Mouse (Mus musculus) ES-Bruce4 (cell line): ENCODE data around the gene Smagp. TPM values are rescaled to one million over a fixed set of nuclear protein-coding genes. Genes with fewer than 3 reads are reported as not detected.

Source experiments
- H3K27ac ChIP-seq: 2 replicates; pipeline ENCODE4 v1.5.1; 2012; ENCODE audit warnings: low read length, inconsistent platforms; ENCODE audit not compliant: insufficient read depth
- H3K27me3 ChIP-seq: 2 replicates; pipeline ENCODE4 v1.6.1; 2012; ENCODE audit warnings: mild to moderate bottlenecking, low read length, inconsistent platforms; ENCODE audit not compliant: control insufficient read depth, poor library complexity, insufficient read depth, severe bottlenecking
- H3K36me3 ChIP-seq: 2 replicates; pipeline ENCODE4 v1.6.1; 2012; ENCODE audit warnings: inconsistent platforms, mild to moderate bottlenecking, low read length, moderate library complexity; ENCODE audit not compliant: control insufficient read depth, poor library complexity, insufficient read depth, severe bottlenecking
- H3K4me1 ChIP-seq: one replicate; pipeline ENCODE4 v1.8.1; 2011; ENCODE audit warnings: low read length; ENCODE audit not compliant: control insufficient read depth, insufficient read depth
- H3K4me3 ChIP-seq: 2 replicates; pipeline ENCODE4 v1.5.1; 2011; ENCODE audit warnings: low read depth, mild to moderate bottlenecking, low read length
- H3K9ac ChIP-seq: 2 replicates; pipeline ENCODE4 v1.6.1; 2012; ENCODE audit warnings: low read depth, mild to moderate bottlenecking, inconsistent platforms; ENCODE audit not compliant: poor library complexity, severe bottlenecking
- H3K9me3 ChIP-seq: replicated peaks from 2 replicates; pipeline ENCODE4 v1.6.1; 2012; ENCODE audit warnings: mild to moderate bottlenecking, low read length, inconsistent platforms; ENCODE audit not compliant: control insufficient read depth, poor library complexity, insufficient read depth, severe bottlenecking
- CTCF ChIP-seq: IDR thresholded peaks from one replicate; pipeline ENCODE4 v1.8.1; 2011; ENCODE audit warnings: low read depth, low read length
- EP300 ChIP-seq: IDR thresholded peaks from 2 replicates; pipeline ENCODE4 v1.6.1; 2011; ENCODE audit warnings: low read depth, low read length; ENCODE audit not compliant: insufficient read depth
- POLR2A ChIP-seq: IDR thresholded peaks from one replicate; pipeline ENCODE4 v1.8.1; 2011; ENCODE audit warnings: low read length; ENCODE audit not compliant: insufficient read depth
- polyA plus RNA-seq: library from polyadenylated mRNA; stranded (reverse); fragments of >200 nt; gene quantifications from 2 replicates; pipeline ENCODE4 v1.2.4, GENCODE M21; 2011; ENCODE audit warnings: low read depth; ENCODE audit not compliant: missing spikeins, insufficient read depth, insufficient read length

The Smagp gene
- polyA plus RNA-seq, 1 experiment, result 36.6 TPM

- H3K27ac ChIP-seq, result no peak overlapping the region
- no peak overlapping the region for H3K9ac ChIP-seq
- H3K27me3 ChIP-seq, result no peaks in the 10 kb centered on the region
- no peak overlapping the region for H3K4me3 ChIP-seq
- no peaks in the 10 kb centered on the region for H3K4me1 ChIP-seq
- TF ChIP-seq CTCF, result no peak
- TF ChIP-seq EP300, result no peak
- TF ChIP-seq POLR2A, result no peak
- no peaks in the 10 kb centered on the region for H3K9me3 ChIP-seq
- no peaks in the 10 kb centered on the region for H3K36me3 ChIP-seq
Measured at GRCm38 (mm10) chr15:100588297-100588696, 48.4 kb downstream of the Smagp start.

- no peak overlapping the region for H3K9ac ChIP-seq
- H3K9me3 ChIP-seq, result no peaks in the 10 kb centered on the region
- H3K27me3 ChIP-seq, result no peaks in the 10 kb centered on the region
- H3K27ac ChIP-seq, result no peak overlapping the region
- H3K4me1 ChIP-seq, result no peaks in the 10 kb centered on the region
- TF ChIP-seq CTCF, result no peak
- TF ChIP-seq EP300, result no peak
- no peak for TF ChIP-seq POLR2A
- no peaks in the 10 kb centered on the region for H3K36me3 ChIP-seq
- no peak overlapping the region for H3K4me3 ChIP-seq
Measured at GRCm38 (mm10) chr15:100587166-100587565, 49.6 kb downstream of the Smagp start.

GRCm38 (mm10) chr15:100585931-100586330 is 50.8 kb downstream of the Smagp start:
- Histone ChIP-seq H3K4me1 (no peaks in the 10 kb centered on the region), H3K4me3 (no peak overlapping the region), H3K27ac (no peak overlapping the region), H3K36me3 (no peaks in the 10 kb centered on the region), H3K9ac (no peak overlapping the region), H3K27me3 (no peaks in the 10 kb centered on the region), H3K9me3 (no peaks in the 10 kb centered on the region)
- TF ChIP-seq CTCF, result no peak
- TF ChIP-seq POLR2A, result no peak
- TF ChIP-seq EP300, result no peak

GRCm38 (mm10) chr15:100580108-100580507 is 56.6 kb downstream of the Smagp start:
- H3K9ac ChIP-seq, result no peak overlapping the region

GRCm38 (mm10) chr15:100577972-100578371 is 58.8 kb downstream of the Smagp start:
- Histone ChIP-seq H3K36me3 (no peaks in the 10 kb centered on the region), H3K9me3 (no peaks in the 10 kb centered on the region), H3K4me3 (no peak overlapping the region), H3K27ac (no peak overlapping the region), H3K27me3 (no peaks in the 10 kb centered on the region), H3K9ac (no peak overlapping the region), H3K4me1 (no peaks in the 10 kb centered on the region)
- TF ChIP-seq POLR2A (no peak), EP300 (no peak), CTCF (no peak)

More at GRCm38 (mm10) chr15:100580108-100580507, 56.6 kb downstream of the Smagp start:
- Histone ChIP-seq H3K27ac (no peak overlapping the region), H3K9me3 (no peaks in the 10 kb centered on the region), H3K4me3 (no peak overlapping the region), H3K27me3 (no peaks in the 10 kb centered on the region), H3K4me1 (no peaks in the 10 kb centered on the region), H3K36me3 (no peaks in the 10 kb centered on the region)
- TF ChIP-seq POLR2A (no peak), CTCF (no peak), EP300 (no peak)

- TF ChIP-seq EP300 (no peak), CTCF (no peak), POLR2A (no peak)
Measured at GRCm38 (mm10) chr15:100576810-100577209, 59.9 kb downstream of the Smagp start.

More at GRCm38 (mm10) chr15:100576810-100577209, 59.9 kb downstream of the Smagp start:
- H3K9me3 ChIP-seq, result no peaks in the 10 kb centered on the region
- no peak overlapping the region for H3K4me3 ChIP-seq
- H3K36me3 ChIP-seq, result no peaks in the 10 kb centered on the region
- H3K27ac ChIP-seq, result no peak overlapping the region
- no peaks in the 10 kb centered on the region for H3K4me1 ChIP-seq
- no peaks in the 10 kb centered on the region for H3K27me3 ChIP-seq
- H3K9ac ChIP-seq, result no peak overlapping the region
